Mouse (Mus musculus) forebrain, embryonic 10.5 days (tissue): ENCODE measurements at regions not wholly inside any gene's neighbourhood (a gene's known extent, or its start where the extent isn't known, plus 50 kb on each side); places are given as distances from the start of the nearest gene placed in this dataset.
"Not testable (repeated sequence)": the region's sequence is repeated elsewhere in the genome, so short reads cannot be mapped to it uniquely, and the experiment has no call there.

Experiments
- DNase-seq: peaks from one replicate; pipeline ENCODE4 v3.0.0-alpha.2; 2017; ENCODE audit warnings: low spot score; ENCODE audit errors: extremely low spot score
- H3K27ac ChIP-seq: fragments of 300-500 bp; sonication (generic); 2 replicates; pipeline ENCODE4 v1.5.1; 2016; ENCODE audit warnings: mild to moderate bottlenecking
- H3K27me3 ChIP-seq: fragments of 300-500 bp; sonication (generic); 2 replicates; pipeline ENCODE4 v1.6.1; 2016; ENCODE audit warnings: mild to moderate bottlenecking; ENCODE audit not compliant: poor library complexity, severe bottlenecking
- H3K36me3 ChIP-seq: fragments of 300-500 bp; sonication (generic); replicated peaks from 2 replicates; pipeline ENCODE4 v1.6.1; 2016; ENCODE audit warnings: mild to moderate bottlenecking, moderate library complexity
- H3K4me1 ChIP-seq: fragments of 300-500 bp; sonication (generic); 2 replicates; pipeline ENCODE4 v1.6.1; 2016
- H3K4me3 ChIP-seq: fragments of 300-500 bp; sonication (generic); 2 replicates; pipeline ENCODE4 v1.5.1; 2016; ENCODE audit warnings: mild to moderate bottlenecking, moderate library complexity
- H3K9me3 ChIP-seq: fragments of 300-500 bp; sonication (generic); 2 replicates; pipeline ENCODE4 v1.6.1; 2016; ENCODE audit warnings: mild to moderate bottlenecking, moderate library complexity
- WGBS: fragments of 180-500 bp; shearing (Covaris S2); methylation state at CpG from one replicate; pipeline ENCODE4 v1.1.7; 2016; 5-methylcytosine and 5-hydroxymethylcytosine counted together

GRCm38 (mm10) chr5:108903134-108903923, 50.9 kb upstream of the Vmn2r9 start:
- H3K4me3 ChIP-seq = peak overlapping the region; percentile 39
- H3K36me3 ChIP-seq, H3K27ac ChIP-seq, H3K4me1 ChIP-seq, H3K27me3 ChIP-seq, H3K9me3 ChIP-seq, DNase-seq: not testable (repeated sequence)
- WGBS = 3% methylated on average over 42 of the region's 65 CpGs
